Mouse (Mus musculus) liver, postnatal 0 days (tissue): ENCODE measurements around the gene Cpm. TPM values are rescaled to one million over a fixed set of nuclear protein-coding genes. Genes with fewer than 3 reads are reported as not detected.
A peak's percentile ranks its signal among the peaks of the same experiment; 100 is the strongest.

ENCODE experiments used
- ATAC-seq: fragments of 200-750 bp; cut with Nextera tagmentation; 2 replicates; pipeline ENCODE4 v1.8.0; 2017; ENCODE audit warnings: mild to moderate bottlenecking, moderate library complexity
- DNase-seq: peaks from one replicate; pipeline ENCODE4 v3.0.0-alpha.2; 2016
- H3K27ac ChIP-seq: fragments of 300-500 bp; sonication (generic); 2 replicates; pipeline ENCODE4 v1.5.1; 2014; ENCODE audit warnings: antibody characterized with exemption, moderate library complexity, mild to moderate bottlenecking, low read depth
- H3K27me3 ChIP-seq: fragments of 300-500 bp; sonication (generic); 2 replicates; pipeline ENCODE4 v1.6.1; 2014; ENCODE audit warnings: low read length, control low read depth, mixed read lengths; ENCODE audit not compliant: insufficient read depth
- H3K36me3 ChIP-seq: fragments of 300-500 bp; sonication (generic); replicated peaks from 2 replicates; pipeline ENCODE4 v1.6.1; 2014; ENCODE audit warnings: mild to moderate bottlenecking, control low read depth, low read length, moderate library complexity, mixed read lengths; ENCODE audit not compliant: insufficient read depth
- H3K4me1 ChIP-seq: fragments of 300-500 bp; sonication (generic); 2 replicates; pipeline ENCODE4 v1.6.1; 2014; ENCODE audit warnings: antibody characterized with exemption, mild to moderate bottlenecking, control low read depth; ENCODE audit not compliant: insufficient read depth
- H3K4me2 ChIP-seq: fragments of 300-500 bp; sonication (generic); 2 replicates; pipeline ENCODE4 v1.6.1; 2014; ENCODE audit warnings: low read depth, mild to moderate bottlenecking, low read length, moderate library complexity, mixed read lengths
- H3K4me3 ChIP-seq: fragments of 300-500 bp; sonication (generic); 2 replicates; pipeline ENCODE4 v1.5.1; 2014; ENCODE audit warnings: low read depth, low read length
- H3K9ac ChIP-seq: fragments of 300-500 bp; sonication (generic); replicated peaks from 2 replicates; pipeline ENCODE4 v1.6.1; 2014; ENCODE audit warnings: mild to moderate bottlenecking, moderate library complexity
- H3K9me3 ChIP-seq: fragments of 300-500 bp; sonication (generic); 2 replicates; pipeline ENCODE4 v1.6.1; 2016; ENCODE audit warnings: mild to moderate bottlenecking, control low read depth, low read length, mixed read lengths
- CTCF ChIP-seq: sonication (generic); IDR thresholded peaks from 2 replicates; pipeline ENCODE4 v1.5.1; 2016; ENCODE audit warnings: antibody characterized with exemption, low read depth
- EP300 ChIP-seq: IDR thresholded peaks from 2 replicates; pipeline ENCODE4 v1.6.1; 2016; ENCODE audit warnings: antibody characterized with exemption, low read depth, mild to moderate bottlenecking
- WGBS: fragments of 180-500 bp; shearing (Covaris S2); extraction: QIAGEN DNeasy Blood & Tissue Kit; methylation state at CpG from one replicate; pipeline ENCODE4 v1.1.7; 2014; ENCODE audit not compliant: insufficient replicate concordance; 5-methylcytosine and 5-hydroxymethylcytosine counted together
- polyA plus RNA-seq: library from polyadenylated mRNA; unstranded; fragments of >200 nt; fragmentation: Nextera tagmentation; extraction: Ambion mirVana; gene quantifications from 2 replicates; pipeline ENCODE4 v1.2.1, GENCODE M21; 2015

Gene Cpm
- polyA plus RNA-seq, 1 experiment from 2014 or later, result 7.0 TPM

GRCm38 (mm10) chr10:117633564-117634208 lies 4.4 kb downstream of the Cpm start:
- 77% methylated on average over 5 of the region's 5 CpGs for WGBS
- no peak overlapping the region for H3K27ac ChIP-seq
- 0 out of 2 replicates have a peak, but pooled peaks cover 4% of the 10 kb centered on the region for H3K36me3 ChIP-seq
- peaks cover 10% of the 10 kb centered on the region for H3K27me3 ChIP-seq
- H3K4me3 ChIP-seq, result no peak overlapping the region
- DNase-seq (no peak), ATAC-seq (no peak)
- no peaks in the 10 kb centered on the region for H3K9me3 ChIP-seq
- TF ChIP-seq EP300, result no peak
- TF ChIP-seq CTCF, result no peak
- no peak overlapping the region for H3K9ac ChIP-seq
- no peak overlapping the region for H3K4me2 ChIP-seq
- H3K4me1 ChIP-seq, result peaks cover 1% of the 10 kb centered on the region

GRCm38 (mm10) chr10:117634323-117635030 lies 5.2 kb downstream of the Cpm start:
- no peaks in the 10 kb centered on the region for H3K9me3 ChIP-seq
- TF ChIP-seq CTCF (no peak), EP300 (no peak)
- H3K27ac ChIP-seq, result no peak overlapping the region
- no peak overlapping the region for H3K4me2 ChIP-seq
- H3K4me1 ChIP-seq, result no peaks in the 10 kb centered on the region; the same call in 1 of the 2 replicates
- 0 out of 2 replicates have a peak, but pooled peaks cover 4% of the 10 kb centered on the region for H3K36me3 ChIP-seq
- peaks cover 4% of the 10 kb centered on the region for H3K27me3 ChIP-seq
- 76% methylated on average over 10 of the region's 10 CpGs for WGBS
- H3K9ac ChIP-seq, result no peak overlapping the region
- ATAC-seq (no peak), DNase-seq (no peak)
- no peak overlapping the region for H3K4me3 ChIP-seq

GRCm38 (mm10) chr10:117635078-117635771 lies 5.9 kb downstream of the Cpm start:
- Histone ChIP-seq H3K9ac (no peak overlapping the region), H3K4me2 (no peak overlapping the region), H3K36me3 (peaks cover 4% of the 10 kb centered on the region; the same call in 1 of the 2 replicates), H3K4me3 (no peak overlapping the region), H3K27me3 (no peaks in the 10 kb centered on the region), H3K4me1 (0 out of 2 replicates have a peak, but pooled peaks cover 3% of the 10 kb centered on the region), H3K9me3 (no peaks in the 10 kb centered on the region), H3K27ac (no peak overlapping the region)
- TF ChIP-seq EP300 (no peak), CTCF (no peak)
- 88% methylated on average over 8 of the region's 8 CpGs for WGBS
- ATAC-seq (no peak), DNase-seq (no peak)

- WGBS, result 78% methylated on average over 3 of the region's 3 CpGs
- Histone ChIP-seq H3K27me3 (no peaks in the 10 kb centered on the region), H3K27ac (no peak overlapping the region), H3K4me3 (no peak overlapping the region), H3K4me1 (0 out of 2 replicates have a peak, but pooled peaks cover 3% of the 10 kb centered on the region), H3K4me2 (no peak overlapping the region), H3K36me3 (peaks cover 4% of the 10 kb centered on the region; the same call in 1 of the 2 replicates), H3K9ac (no peak overlapping the region), H3K9me3 (no peaks in the 10 kb centered on the region)
- no peak for TF ChIP-seq EP300
- ATAC-seq (no peak), DNase-seq (no peak)
Observed at GRCm38 (mm10) chr10:117635823-117636589, 6.7 kb downstream of the Cpm start.

GRCm38 (mm10) chr10:117637062-117637744 lies 7.9 kb downstream of the Cpm start:
- Histone ChIP-seq H3K36me3 (peaks cover 4% of the 10 kb centered on the region; the same call in 1 of the 2 replicates), H3K27me3 (no peaks in the 10 kb centered on the region), H3K4me2 (no peak overlapping the region), H3K4me1 (0 out of 2 replicates have a peak, but pooled peaks cover 3% of the 10 kb centered on the region), H3K27ac (no peak overlapping the region), H3K9me3 (no peaks in the 10 kb centered on the region), H3K9ac (no peak overlapping the region), H3K4me3 (no peak overlapping the region)
- WGBS, result 71% methylated on average over 9 of the region's 9 CpGs
- ATAC-seq (no peak), DNase-seq (no peak)
- TF ChIP-seq CTCF (peak; percentile 50), EP300 (no peak)
